Mouse (Mus musculus) spleen, adult 2 months (tissue): ENCODE results near the gene Trim47.

Experiments used
- CTCF ChIP-seq: fragments of 200-500 bp; IDR thresholded peaks from 2 replicates; pipeline ENCODE4 v1.5.1; 2011; ENCODE audit warnings: mild to moderate bottlenecking, inconsistent platforms; ENCODE audit not compliant: insufficient read depth, insufficient read length, insufficient replicate concordance; ENCODE audit errors: extremely low read depth
- POLR2A ChIP-seq: fragments of 200-500 bp; IDR thresholded peaks from 2 replicates; pipeline ENCODE4 v1.6.1; 2011; ENCODE audit warnings: low read depth, low read length, inconsistent platforms

GRCm38 (mm10) chr11:116111611-116112203 is 15.3 kb downstream of the Trim47 start:
- TF ChIP-seq CTCF (no peak), POLR2A (no peak)
